Mouse (Mus musculus): ENCODE results near the gene Cyp26c1.

- TF ChIP-seq CTCF (IDR thresholded peaks at IDR 0.05; ENCODE audit: low read depth) = no peak
- no peak for TF ChIP-seq EP300 (IDR thresholded peaks at IDR 0.05; ENCODE audit: low read depth)
Observed at GRCm38 (mm10) chr19:37740043-37740442, 54.7 kb downstream of the Cyp26c1 start.

Data from liver, embryonic 14.5 days (tissue).